Comparison of ENCODE assay signal across 9 mouse cellular contexts in the genomic region with DNA sequence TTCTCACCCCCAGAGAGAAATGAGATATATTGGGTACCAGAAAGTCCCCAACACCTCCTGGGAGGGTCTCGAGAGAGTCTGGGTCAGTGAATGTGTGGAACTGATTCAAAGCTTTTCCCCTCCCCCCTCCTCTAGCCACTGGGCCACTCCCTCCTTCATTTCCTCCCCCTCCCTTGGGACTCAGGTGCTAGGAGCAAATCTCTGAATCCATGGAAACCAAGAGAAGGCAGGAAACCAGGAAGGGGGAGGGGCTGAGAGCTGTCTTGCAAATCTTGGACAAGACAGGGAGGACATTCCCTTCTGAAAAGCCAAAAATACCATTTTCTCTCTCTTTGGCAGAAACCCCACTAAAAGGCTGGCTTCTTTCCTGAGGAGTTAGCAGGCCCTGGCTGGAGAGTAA. TPM values are rescaled to one million over a fixed set of nuclear protein-coding genes. Genes with fewer than 3 reads are reported as not detected.
DNase-seq lines count a peak whose midpoint lies in the region; ATAC-seq and TF ChIP-seq lines count a peak whose summit lies in the region.
"Had no signal": no experiment of that assay in that cellular context is flagged by ENCODE, and none has a peak within 500 bp of the region (broad histone marks: within the 10 kb centered on the region; RNA-seq: fewer than 3 reads in every experiment).

No protein-coding gene starts in this region.

- no peak overlapping the region for H3K27ac ChIP-seq in intestine, embryonic 14.5 days (ENCODE audit: low read depth)
- no peak overlapping the region for H3K27ac ChIP-seq in intestine, postnatal 0 days (ENCODE audit: low read depth, low read length)
- no peak overlapping the region; the same call in 1 of the 2 replicates for H3K27ac ChIP-seq in ES-E14 (ENCODE audit: insufficient read depth, low read depth, low read length, poor library complexity, severe bottlenecking)

- no peak for TF ChIP-seq CTCF in intestine, postnatal 0 days (IDR thresholded peaks at IDR 0.05; ENCODE audit: low read depth)

- ATAC-seq in intestine, embryonic 14.5 days (replicated peaks; ENCODE audit: low FRiP score, low TSS enrichment, low read depth): 0 out of 2 replicates have a peak, but pooled peaks have one; percentile 36
- no peak for ATAC-seq in intestine, postnatal 0 days

- 5% methylated on average over 1 of the region's 1 CpGs for WGBS in intestine, embryonic 14.5 days
- WGBS in intestine, postnatal 0 days: 13% methylated on average over 1 of the region's 1 CpGs

- no peaks in the 10 kb centered on the region for H3K36me3 ChIP-seq in intestine, embryonic 14.5 days (ENCODE audit: control insufficient read depth, insufficient read depth, low read length)
- H3K36me3 ChIP-seq in intestine, postnatal 0 days (ENCODE audit: control insufficient read depth, insufficient read depth): no peaks in the 10 kb centered on the region
- H3K36me3 ChIP-seq in ES-E14 (ENCODE audit: control insufficient read depth, insufficient read depth, low read length, poor library complexity, severe bottlenecking): no peaks in the 10 kb centered on the region

- no peaks in the 10 kb centered on the region for H3K9me3 ChIP-seq in intestine, embryonic 14.5 days (ENCODE audit: control insufficient read depth, low read length)
- no peaks in the 10 kb centered on the region for H3K9me3 ChIP-seq in intestine, postnatal 0 days (ENCODE audit: control insufficient read depth)
- no peaks in the 10 kb centered on the region for H3K9me3 ChIP-seq in ES-E14 (ENCODE audit: control insufficient read depth, insufficient read depth, low read depth, low read length)

- in situ Hi-C loops in ES-E14 (cut with MboI; ENCODE audit: low sequenced_read_pairs in 2 of 2, unreplicated experiment in 2 of 2): no loop called here

- H3K4me2 ChIP-seq in intestine, embryonic 14.5 days (ENCODE audit: low read length): no peak overlapping the region
- H3K4me2 ChIP-seq in intestine, postnatal 0 days (replicated peaks; ENCODE audit: low read depth): no peak overlapping the region
- H3K4me2 ChIP-seq: heart, embryonic 11.5 days had no signal

- H3K9ac ChIP-seq in intestine, embryonic 14.5 days (ENCODE audit: low read length): no peak overlapping the region
- no peak overlapping the region for H3K9ac ChIP-seq in intestine, postnatal 0 days (ENCODE audit: low read depth, low read length)
- no peak overlapping the region for H3K9ac ChIP-seq in ES-E14 (ENCODE audit: insufficient read depth, low read depth, low read length, poor library complexity, severe bottlenecking)

- no peak overlapping the region for H3K4me3 ChIP-seq in intestine, embryonic 14.5 days (ENCODE audit: low read depth, low read length)
- no peak overlapping the region for H3K4me3 ChIP-seq in intestine, postnatal 0 days (ENCODE audit: low read depth, low read length)
- H3K4me3 ChIP-seq in ES-E14 (ENCODE audit: insufficient read depth in 1 of 2, low read depth in 1 of 2, low read length in 2 of 2, poor library complexity in 1 of 2, severe bottlenecking in 1 of 2): no peak overlapping the region

- peaks cover 8% of the 10 kb centered on the region; the same call in 1 of the 2 replicates for H3K4me1 ChIP-seq in intestine, embryonic 14.5 days (replicated peaks; ENCODE audit: control insufficient read depth, insufficient read depth, low read length)
- no peaks in the 10 kb centered on the region for H3K4me1 ChIP-seq in intestine, postnatal 0 days (replicated peaks; ENCODE audit: control insufficient read depth, insufficient read depth, low read length)
- peaks cover 0 to 14% of the 10 kb centered on the region in 2 experiments; a peak in 3 of 4 replicates for H3K4me1 ChIP-seq in ES-E14 (ENCODE audit: control insufficient read depth in 2 of 2, insufficient read depth in 2 of 2, low read length in 2 of 2, poor library complexity in 1 of 2)

- no peaks in the 10 kb centered on the region for H3K27me3 ChIP-seq in intestine, embryonic 14.5 days (replicated peaks; ENCODE audit: control insufficient read depth, insufficient read depth, low read length)
- H3K27me3 ChIP-seq in intestine, postnatal 0 days (replicated peaks; ENCODE audit: control insufficient read depth, insufficient read depth, low read length): no peaks in the 10 kb centered on the region

- DNase-seq in intestine, embryonic 14.5 days (ENCODE audit: low spot score): no peak
- DNase-seq in ES-E14 (ENCODE audit: low read depth, low spot score) (peak; percentile 42), ZHBTc4 (ENCODE audit: low read depth, low spot score) (peak; percentile 78)
- peak; percentile 13 for DNase-seq in lung, postnatal 14 days
- no peak for DNase-seq in layer of hippocampus, adult 9-11 months
- no peak for DNase-seq in cerebellum, adult 18-20 months
- no peak for DNase-seq in thymus, postnatal 4 days

TF ChIP-seq in ES-E14, 5 proteins besides CTCF, POLR2A, EP300 and RAD21:
- TF ChIP-seq ZNF384 (IDR thresholded peaks at IDR 0.05; ENCODE audit: low read depth, low read length) (no peak), ZC3H11A (IDR thresholded peaks at IDR 0.05; ENCODE audit: borderline replicate concordance, low read depth, low read length) (no peak), MAFK (IDR thresholded peaks at IDR 0.05; ENCODE audit: insufficient read depth, low read depth, low read length) (no peak)
TF ChIP-seq in ES-E14: peak in this region for 0.

RNA-seq across cellular contexts. Expression of gene Pepd, which starts 15.1 kb away (rescaled TPM):
- polyA plus RNA-seq in intestine, embryonic 14.5 days (2014; fragmentation: Nextera tagmentation; extraction: Ambion mirVana): 80.3 and 80.7 TPM in 2 replicates
- polyA plus RNA-seq in intestine, postnatal 0 days (2015; fragmentation: Nextera tagmentation; extraction: Ambion mirVana): 178 and 192 TPM in 2 replicates
- 49.6 and 53.9 TPM in 2 replicates for total RNA-seq in ES-E14 (2012; rRNA removed)

Comparison
In these comparisons a context has a peak if more than half of its experiments do, and no peak if none do; other contexts are left out.
1. DNase-seq: peak in ES-E14 (single experiment), ZHBTc4 (single experiment) and lung, postnatal 14 days (single experiment); none in intestine, embryonic 14.5 days (single experiment), layer of hippocampus, adult 9-11 months (single experiment), cerebellum, adult 18-20 months (0 of 2) and thymus, postnatal 4 days (single experiment).